Comparison of ENCODE assay signal across 7 mouse cellular contexts in genomic region chr6:51172331-51172791, GRCm38 (mm10).
DNase-seq lines count a peak whose midpoint lies in the region; ATAC-seq and TF ChIP-seq lines count a peak whose summit lies in the region.

No protein-coding gene starts in this region.

- no peak for TF ChIP-seq EP300 in CH12.LX (IDR thresholded peaks at IDR 0.05; ENCODE audit: low read length)

- no peak overlapping the region for H3K27ac ChIP-seq in CH12.LX (ENCODE audit: insufficient read depth, low read depth)
- no peak overlapping the region; the same call in 1 of the 2 replicates for H3K27ac ChIP-seq in bone marrow, adult 2 months (ENCODE audit: control insufficient read depth, insufficient read depth, low read depth, low read length, poor library complexity)
- H3K27ac ChIP-seq in hindbrain, embryonic 10.5 days, result peak overlapping the region; percentile 91
- H3K27ac ChIP-seq in liver, embryonic 13.5 days, result peak overlapping the region; percentile 69
- peak overlapping the region; percentile 92 for H3K27ac ChIP-seq in stomach, embryonic 14.5 days (ENCODE audit: low read length)

- H3K9ac ChIP-seq in CH12.LX (ENCODE audit: insufficient read depth, low read depth), result peak overlapping the region; percentile 30; the same call in 1 of the 2 replicates
- peak overlapping the region; percentile 69 for H3K9ac ChIP-seq in liver, embryonic 13.5 days
- peak overlapping the region; percentile 47; the same call in 1 of the 2 replicates for H3K9ac ChIP-seq in stomach, embryonic 14.5 days (replicated peaks; ENCODE audit: low read depth, low read length)

- peak; percentile 59 for ATAC-seq in liver, embryonic 13.5 days (ENCODE audit: low read depth)
- no peak for ATAC-seq in stomach, embryonic 14.5 days (ENCODE audit: insufficient number of reproducible peaks, insufficient read depth, low FRiP score, low read depth)

- H3K79me2 ChIP-seq in CH12.LX (replicated peaks; ENCODE audit: control insufficient read depth, extremely low read depth, insufficient read depth, poor library complexity, severe bottlenecking), result no peaks in the 10 kb centered on the region

- 3% methylated on average over 12 of the region's 12 CpGs for WGBS in bone marrow, adult 2 months
- under 1% methylated on average over 12 of the region's 12 CpGs for WGBS in hindbrain, embryonic 10.5 days
- WGBS in liver, embryonic 13.5 days (ENCODE audit: insufficient replicate concordance), result 10% methylated on average over 12 of the region's 12 CpGs
- WGBS in stomach, embryonic 14.5 days, result 5% methylated on average over 12 of the region's 12 CpGs

- no peak overlapping the region for H3K4me3 ChIP-seq in CH12.LX (replicated peaks in 1 of 3; ENCODE audit: low read depth in 2 of 3, low read length in 2 of 3, poor library complexity in 1 of 3)
- H3K4me3 ChIP-seq in bone marrow, adult 2 months (replicated peaks; ENCODE audit: control insufficient read depth, low read depth, low read length), result peak overlapping the region; percentile 11
- peak overlapping the region; percentile 52 for H3K4me3 ChIP-seq in hindbrain, embryonic 10.5 days
- H3K4me3 ChIP-seq in liver, embryonic 13.5 days (replicated peaks), result peak overlapping the region; percentile 50
- H3K4me3 ChIP-seq in stomach, embryonic 14.5 days (ENCODE audit: low read depth, low read length), result peak overlapping the region; percentile 30

- no peak for DNase-seq in CH12.LX (ENCODE audit: extremely low read depth)
- peak; percentile 55 for DNase-seq in hindbrain, embryonic 10.5 days (ENCODE audit: low spot score)
- no peak for DNase-seq in liver, embryonic 13.5 days
- DNase-seq in left cerebral cortex, adult 8-10 months (ENCODE audit: low spot score in 2 of 2), result no peak
- DNase-seq in left cerebral cortex, postnatal 14 days (ENCODE audit: low spot score in 2 of 2), result no peak

- H3K27me3 ChIP-seq in CH12.LX (replicated peaks), result peaks cover 10% of the 10 kb centered on the region
- peaks cover 41% of the 10 kb centered on the region for H3K27me3 ChIP-seq in hindbrain, embryonic 10.5 days (ENCODE audit: insufficient read depth, poor library complexity, severe bottlenecking)
- H3K27me3 ChIP-seq in liver, embryonic 13.5 days, result peaks cover 63% of the 10 kb centered on the region
- H3K27me3 ChIP-seq in stomach, embryonic 14.5 days (ENCODE audit: control insufficient read depth, insufficient read depth, low read length), result peaks cover 3% of the 10 kb centered on the region; the same call in 1 of the 2 replicates

- H3K36me3 ChIP-seq in CH12.LX (replicated peaks in 1 of 2; ENCODE audit: control insufficient read depth in 1 of 2, insufficient read depth in 1 of 2, low read length in 1 of 2), result no peaks in the 10 kb centered on the region
- no peaks in the 10 kb centered on the region for H3K36me3 ChIP-seq in hindbrain, embryonic 10.5 days
- H3K36me3 ChIP-seq in liver, embryonic 13.5 days, result no peaks in the 10 kb centered on the region
- no peaks in the 10 kb centered on the region for H3K36me3 ChIP-seq in stomach, embryonic 14.5 days (ENCODE audit: control insufficient read depth, insufficient read depth, low read length)

- no peak for TF ChIP-seq RAD21 in CH12.LX (IDR thresholded peaks at IDR 0.05; ENCODE audit: low read depth, low read length)

- H3K9me3 ChIP-seq in CH12.LX (replicated peaks; ENCODE audit: low read length), result no peaks in the 10 kb centered on the region
- H3K9me3 ChIP-seq in hindbrain, embryonic 10.5 days, result no peaks in the 10 kb centered on the region
- H3K9me3 ChIP-seq in liver, embryonic 13.5 days (replicated peaks), result no peaks in the 10 kb centered on the region
- H3K9me3 ChIP-seq in stomach, embryonic 14.5 days (ENCODE audit: control insufficient read depth, low read depth, low read length), result no peaks in the 10 kb centered on the region

- dilution Hi-C loops in CH12.LX (cut with MboI; ENCODE audit: extremely low pct_ligation_motif_present, extremely low pct_unique_long_range_greater_than_20kb, low sequenced_read_pairs), result no loop called here

- in situ Hi-C loops in CH12.LX (cut with MboI; ENCODE audit: low pct_ligation_motif_present, low pct_unique_long_range_greater_than_20kb, low sequenced_read_pairs), result loop anchor here (10.0 to 25.0 kb wide), 2 partner anchors 185 to 488 kb away; no protein-coding TSS in a partner anchor

- intact Hi-C loops in left cerebral cortex, postnatal 14 days (cut with DNase I), result loop anchor here (5.0 kb wide), 3 partner anchors 835 to 1955 kb away; partner anchors contain the start of gene Evx1

- H3K4me2 ChIP-seq in CH12.LX (ENCODE audit: insufficient read depth, low read depth, poor library complexity, severe bottlenecking), result peak overlapping the region; percentile 33; the same call in 1 of the 2 replicates
- peak overlapping the region; percentile 74 for H3K4me2 ChIP-seq in liver, embryonic 13.5 days
- H3K4me2 ChIP-seq in stomach, embryonic 14.5 days (replicated peaks; ENCODE audit: low read depth, low read length), result peak overlapping the region; percentile 73

- no peak for TF ChIP-seq CTCF in CH12.LX (conservative IDR thresholded peaks at IDR 0.05 in 1 of 2, IDR thresholded peaks at IDR 0.05 in 1 of 2; ENCODE audit: low read depth in 2 of 2, low read length in 2 of 2)
- no peak for TF ChIP-seq CTCF in bone marrow, adult 2 months (IDR thresholded peaks at IDR 0.05; ENCODE audit: control insufficient read depth, insufficient read depth, low read length)

- H3K4me1 ChIP-seq in CH12.LX (ENCODE audit: control insufficient read depth in 1 of 2, insufficient read depth in 2 of 2), result peaks cover 2 to 19% of the 10 kb centered on the region in 2 experiments
- peaks cover 1% of the 10 kb centered on the region; the same call in 1 of the 2 replicates for H3K4me1 ChIP-seq in bone marrow, adult 2 months (ENCODE audit: control insufficient read depth, insufficient read depth, low read length)
- peaks cover 59% of the 10 kb centered on the region for H3K4me1 ChIP-seq in hindbrain, embryonic 10.5 days (replicated peaks)
- H3K4me1 ChIP-seq in liver, embryonic 13.5 days (replicated peaks), result peaks cover 60% of the 10 kb centered on the region
- peaks cover 29% of the 10 kb centered on the region; the same call in 1 of the 2 replicates for H3K4me1 ChIP-seq in stomach, embryonic 14.5 days (ENCODE audit: control insufficient read depth, insufficient read depth, low read length)

- no peak for TF ChIP-seq POLR2A in CH12.LX (IDR thresholded peaks at IDR 0.05; ENCODE audit: low read depth, low read length)
- no peak for TF ChIP-seq POLR2A in bone marrow, adult 2 months (IDR thresholded peaks at IDR 0.05; ENCODE audit: borderline replicate concordance, control insufficient read depth, low read depth, low read length)

TF ChIP-seq in CH12.LX, 34 proteins besides CTCF, POLR2A, EP300 and RAD21:
- TF ChIP-seq TCF12 (IDR thresholded peaks at IDR 0.05; ENCODE audit: low read depth, low read length) (no peak), ZNF384 (IDR thresholded peaks at IDR 0.05; ENCODE audit: low read depth, low read length) (no peak), MYC (IDR thresholded peaks at IDR 0.05; ENCODE audit: low read depth, low read length) (no peak), ELF1 (IDR thresholded peaks at IDR 0.05; ENCODE audit: low read depth, low read length) (no peak), MEF2A (IDR thresholded peaks at IDR 0.05; ENCODE audit: borderline replicate concordance, low read depth, low read length) (no peak), NELFE (IDR thresholded peaks at IDR 0.05; ENCODE audit: low read depth, low read length) (no peak), JUND (conservative IDR thresholded peaks at IDR 0.05; ENCODE audit: low read depth, low read length) (no peak), POLR2AphosphoS2 (IDR thresholded peaks at IDR 0.05; ENCODE audit: low read depth, low read length) (no peak), NRF1 (IDR thresholded peaks at IDR 0.05; ENCODE audit: low read depth, low read length) (no peak), ETS1 (conservative IDR thresholded peaks at IDR 0.05; ENCODE audit: low read depth, low read length) (no peak), ZKSCAN1 (IDR thresholded peaks at IDR 0.05; ENCODE audit: borderline replicate concordance, low read depth, low read length) (no peak), RCOR1 (conservative IDR thresholded peaks at IDR 0.05; ENCODE audit: low read depth, low read length) (no peak)

Comparison
In these comparisons a context has a peak if more than half of its experiments do, and no peak if none do; other contexts are left out.
1. H3K27ac ChIP-seq: peak in hindbrain, embryonic 10.5 days (single experiment), liver, embryonic 13.5 days (single experiment) and stomach, embryonic 14.5 days (single experiment); none in CH12.LX (single experiment) and bone marrow, adult 2 months (single experiment).
2. H3K4me3 ChIP-seq: peak in bone marrow, adult 2 months (single experiment), hindbrain, embryonic 10.5 days (single experiment), liver, embryonic 13.5 days (single experiment) and stomach, embryonic 14.5 days (single experiment); none in CH12.LX (0 of 3).
3. Peak in every context shown above with its lines, with median percentiles within 50 percentile points of each other: H3K4me2 ChIP-seq and H3K9ac ChIP-seq.